Mouse (Mus musculus): Measurements from ENCODE around the gene Pakap.

The Pakap gene

GRCm38 (mm10) chr4:57812075-57812474 is 244.1 kb downstream of the Pakap start:
- no peak for DNase-seq

- peak; percentile 51 to 68 for DNase-seq
Measured at GRCm38 (mm10) chr4:57812916-57813575, 245.1 kb downstream of the Pakap start.

GRCm38 (mm10) chr4:57813576-57813945 is 245.6 kb downstream of the Pakap start:
- DNase-seq, result no peak

GRCm38 (mm10) chr4:57815355-57815754 is 247.4 kb downstream of the Pakap start:
- no peak for DNase-seq

- DNase-seq, result no peak
Measured at GRCm38 (mm10) chr4:57816146-57816545, 248.2 kb downstream of the Pakap start.

GRCm38 (mm10) chr4:57820839-57821374 is 252.9 kb downstream of the Pakap start:
- no peak for DNase-seq

GRCm38 (mm10) chr4:57821556-57822356 is 253.8 kb downstream of the Pakap start:
- no peak for DNase-seq

GRCm38 (mm10) chr4:57822641-57823040 is 254.7 kb downstream of the Pakap start:
- no peak for DNase-seq

- DNase-seq, result no peak
Measured at GRCm38 (mm10) chr4:57824626-57825240, 256.8 kb downstream of the Pakap start.

GRCm38 (mm10) chr4:57826272-57826671 is 258.3 kb downstream of the Pakap start:
- no peak for DNase-seq

- peak; percentile 64 to 70 for DNase-seq
Measured at GRCm38 (mm10) chr4:57829131-57829530, 261.2 kb downstream of the Pakap start.

GRCm38 (mm10) chr4:57829740-57830139 is 261.8 kb downstream of the Pakap start:
- DNase-seq, result no peak

GRCm38 (mm10) chr4:57832318-57832717 is 264.3 kb downstream of the Pakap start:
- no peak for DNase-seq

GRCm38 (mm10) chr4:57833060-57833459 is 265.1 kb downstream of the Pakap start:
- no peak for DNase-seq

- DNase-seq, result peak; percentile 60 to 86
Measured at GRCm38 (mm10) chr4:57834141-57834540, 266.2 kb downstream of the Pakap start.

GRCm38 (mm10) chr4:57837089-57837488 is 269.1 kb downstream of the Pakap start:
- no peak for DNase-seq

- no peak for DNase-seq
Measured at GRCm38 (mm10) chr4:57839343-57839742, 271.4 kb downstream of the Pakap start.

- no peak for DNase-seq
Measured at GRCm38 (mm10) chr4:57841911-57842310, 273.9 kb downstream of the Pakap start.

GRCm38 (mm10) chr4:57842472-57843305 is 274.7 kb downstream of the Pakap start:
- peak in 1 of 2 experiments; percentile 53 for DNase-seq

GRCm38 (mm10) chr4:57845031-57845431 is 277.1 kb downstream of the Pakap start:
- peak; percentile 94 to 96 for DNase-seq

- no peak for DNase-seq
Measured at GRCm38 (mm10) chr4:57845541-57846210, 277.7 kb downstream of the Pakap start.

Measured in lung, adult 18-20 months (tissue).